Mouse (Mus musculus) heart, postnatal 0 days (tissue): ENCODE measurements around the gene Akap2.

Experiments used
- CTCF ChIP-seq: IDR thresholded peaks from 2 replicates; pipeline ENCODE4 v1.5.1; 2016; ENCODE audit warnings: antibody characterized with exemption, control low read depth, low read depth
- EP300 ChIP-seq: IDR thresholded peaks from 2 replicates; pipeline ENCODE4 v1.6.1; 2016; ENCODE audit warnings: antibody characterized with exemption, low read depth

DNA sequence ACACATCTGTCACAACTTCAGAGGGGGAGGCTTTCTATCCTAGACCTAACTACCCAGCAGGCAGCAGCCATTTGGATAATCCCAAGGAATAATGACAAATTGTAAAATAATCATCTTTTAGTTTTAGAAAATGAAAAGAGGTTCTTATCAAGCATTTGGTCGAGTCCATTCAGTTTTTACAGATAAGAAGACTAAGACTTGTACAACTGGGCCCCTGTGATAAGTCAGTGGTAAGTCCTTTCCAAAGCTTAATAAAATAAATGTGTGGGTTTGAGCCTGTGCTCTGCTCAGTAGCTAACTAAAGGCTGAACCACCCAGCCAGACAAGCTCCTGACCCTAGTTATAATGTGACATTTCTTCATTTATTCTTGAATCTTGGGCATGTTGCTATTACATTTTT lies 81.8 kb downstream of the Akap2 start:
- no peak for TF ChIP-seq CTCF
- TF ChIP-seq EP300, result no peak
